Mouse (Mus musculus): ENCODE measurements at regions not wholly inside any gene's neighbourhood (a gene's known extent, or its start where the extent isn't known, plus 50 kb on each side); places are given as distances from the start of the nearest gene placed in this dataset.

DNA sequence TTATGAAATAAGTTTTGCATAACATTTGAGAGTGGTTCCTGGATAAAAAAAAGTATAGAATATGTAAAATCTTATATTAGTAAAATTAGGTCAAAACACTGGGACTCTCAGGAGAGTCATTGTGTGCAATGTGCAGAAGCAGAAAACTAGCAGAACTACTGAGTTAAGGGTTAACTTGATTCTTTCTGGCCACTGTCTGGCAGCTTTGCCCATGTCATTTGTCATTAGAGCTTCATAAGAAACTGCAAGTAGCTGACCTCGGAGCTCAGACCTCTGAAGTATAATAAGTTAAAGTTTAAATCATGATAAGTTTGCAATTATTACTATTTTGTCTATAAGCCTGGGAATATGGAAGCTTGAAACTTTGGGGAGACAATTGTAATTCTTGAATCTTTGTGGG is 271.3 kb downstream of the Wdr11 start:
- Histone ChIP-seq H3K27me3 (ENCODE audit: control insufficient read depth, insufficient read depth, low read length) (no peaks in the 10 kb centered on the region), H3K4me3 (ENCODE audit: low read depth, low read length) (no peak overlapping the region), H3K36me3 (ENCODE audit: control insufficient read depth, insufficient read depth, low read length) (no peaks in the 10 kb centered on the region), H3K9me3 (ENCODE audit: control insufficient read depth, low read length) (no peaks in the 10 kb centered on the region), H3K27ac (ENCODE audit: low read depth, low read length) (no peak overlapping the region), H3K4me1 (ENCODE audit: control insufficient read depth, insufficient read depth, low read length) (no peaks in the 10 kb centered on the region), H3K4me2 (ENCODE audit: low read depth) (no peak overlapping the region), H3K9ac (ENCODE audit: low read length) (no peak overlapping the region)
- DNase-seq (ENCODE audit: low spot score) = no peak
- 44% methylated on average over 1 of the region's 1 CpGs for WGBS
- no peak for ATAC-seq (ENCODE audit: insufficient read depth, low FRiP score, low TSS enrichment)

DNA sequence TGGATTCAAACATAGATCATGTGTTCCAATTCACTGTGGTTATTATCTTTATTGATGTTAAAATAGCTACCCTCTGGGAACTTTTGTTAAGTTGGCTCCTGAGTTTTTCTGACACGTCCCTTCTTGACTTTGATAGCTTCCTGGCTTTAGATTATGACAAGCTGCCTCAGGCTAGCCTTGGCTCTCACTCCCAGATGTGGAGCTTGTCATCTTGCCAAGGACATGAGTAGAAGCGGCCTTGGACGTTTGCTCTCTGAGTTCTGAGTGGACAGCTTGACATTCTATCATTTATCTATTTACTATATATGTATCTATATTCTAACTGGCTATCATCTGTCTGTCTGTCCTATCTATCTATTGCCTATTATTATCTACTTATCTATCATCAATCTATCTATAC is 273.9 kb downstream of the Wdr11 start:
- Histone ChIP-seq H3K27ac (ENCODE audit: low read depth, low read length) (no peak overlapping the region), H3K4me2 (ENCODE audit: low read depth) (no peak overlapping the region), H3K4me1 (ENCODE audit: control insufficient read depth, insufficient read depth, low read length) (no peaks in the 10 kb centered on the region), H3K36me3 (ENCODE audit: control insufficient read depth, insufficient read depth, low read length) (no peaks in the 10 kb centered on the region), H3K4me3 (ENCODE audit: low read depth, low read length) (no peak overlapping the region), H3K9ac (ENCODE audit: low read length) (no peak overlapping the region), H3K27me3 (ENCODE audit: control insufficient read depth, insufficient read depth, low read length) (no peaks in the 10 kb centered on the region), H3K9me3 (ENCODE audit: control insufficient read depth, low read length) (no peaks in the 10 kb centered on the region)
- 84% methylated on average over 3 of the region's 3 CpGs for WGBS
- no peak for DNase-seq (ENCODE audit: low spot score)
- no peak for ATAC-seq (ENCODE audit: insufficient read depth, low FRiP score, low TSS enrichment)

DNA sequence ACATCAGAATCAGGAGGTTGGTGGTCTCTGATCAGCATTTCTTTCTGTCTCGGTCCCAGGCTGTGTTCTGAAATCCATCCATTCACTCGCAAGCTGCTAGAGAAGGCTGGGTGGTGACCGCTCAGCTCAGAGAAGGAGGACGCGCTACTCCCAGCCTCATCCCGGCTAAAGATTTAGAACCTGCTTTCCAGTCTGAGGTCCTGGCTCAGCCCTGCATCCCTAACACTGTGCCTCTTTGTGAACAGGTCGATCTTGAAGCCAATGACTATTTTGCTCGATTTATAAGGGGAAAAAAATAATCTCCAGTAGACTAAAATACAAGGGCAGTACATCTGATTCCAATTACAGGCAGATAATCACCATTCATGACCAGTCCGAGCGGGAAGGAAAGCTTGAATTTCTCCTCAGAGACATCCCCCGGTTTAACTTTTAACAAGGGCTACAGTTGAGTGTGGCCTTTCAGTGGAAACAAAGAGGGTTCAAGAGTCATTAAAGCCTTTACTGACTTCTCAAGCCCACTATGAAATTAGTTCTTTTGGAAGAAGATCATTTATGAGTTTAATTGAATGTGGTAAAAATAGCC is 280.6 kb downstream of the Wdr11 start:
- no peak for DNase-seq (ENCODE audit: low spot score)

DNA sequence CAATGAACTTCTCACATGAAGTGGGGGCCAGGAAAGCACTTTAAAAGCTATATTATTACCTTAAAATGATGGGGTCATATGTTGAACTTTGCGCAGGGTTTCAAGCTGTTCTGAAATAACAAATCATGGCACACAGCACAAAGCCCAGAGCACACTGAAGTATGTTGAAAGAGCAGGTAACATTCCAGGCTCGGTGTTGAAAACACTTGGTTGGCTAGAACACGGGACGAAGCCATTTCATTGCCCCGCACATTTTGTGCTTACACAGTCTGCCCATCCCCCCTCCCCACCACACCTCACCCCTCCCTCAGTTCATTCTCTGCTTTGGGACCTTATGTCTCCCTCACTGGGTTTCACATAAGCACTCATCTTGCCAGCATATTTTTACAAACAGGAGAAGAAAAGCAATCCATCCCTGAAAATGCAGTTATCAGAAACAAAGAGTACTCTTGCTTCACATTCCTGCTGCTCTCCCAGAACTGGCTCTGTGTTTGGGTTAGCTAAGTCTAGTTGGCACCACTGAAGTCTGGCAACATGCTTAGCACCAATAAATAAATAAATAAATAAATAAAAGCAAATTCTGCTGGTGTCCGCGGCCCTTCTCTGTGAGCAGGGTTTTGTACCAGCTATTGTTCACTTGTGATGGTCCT is 284.7 kb downstream of the Wdr11 start:
- no peak overlapping the region for H3K4me3 ChIP-seq (ENCODE audit: low read depth, low read length)
- no peaks in the 10 kb centered on the region for H3K4me1 ChIP-seq (ENCODE audit: control insufficient read depth, insufficient read depth, low read length)
- DNase-seq (ENCODE audit: low spot score) (no peak), ATAC-seq (ENCODE audit: insufficient read depth, low FRiP score, low TSS enrichment) (no peak)
- H3K27ac ChIP-seq (ENCODE audit: low read depth, low read length) = no peak overlapping the region
- H3K9me3 ChIP-seq (ENCODE audit: control insufficient read depth, low read length) = no peaks in the 10 kb centered on the region
- no peak overlapping the region for H3K4me2 ChIP-seq (ENCODE audit: low read depth)
- H3K36me3 ChIP-seq (ENCODE audit: control insufficient read depth, insufficient read depth, low read length) = no peaks in the 10 kb centered on the region
- WGBS = 77% methylated on average over 7 of the region's 7 CpGs
- H3K27me3 ChIP-seq (ENCODE audit: control insufficient read depth, insufficient read depth, low read length) = no peaks in the 10 kb centered on the region
- no peak overlapping the region for H3K9ac ChIP-seq (ENCODE audit: low read length)

More for the DNA sequence above, 280.6 kb downstream of the Wdr11 start:
- H3K27ac ChIP-seq (ENCODE audit: low read depth, low read length) = no peak overlapping the region
- H3K27me3 ChIP-seq (ENCODE audit: control insufficient read depth, insufficient read depth, low read length) = no peaks in the 10 kb centered on the region
- H3K36me3 ChIP-seq (ENCODE audit: control insufficient read depth, insufficient read depth, low read length) = no peaks in the 10 kb centered on the region
- no peak overlapping the region for H3K9ac ChIP-seq (ENCODE audit: low read length)
- no peak for ATAC-seq (ENCODE audit: insufficient read depth, low FRiP score, low TSS enrichment)
- no peaks in the 10 kb centered on the region for H3K4me1 ChIP-seq (ENCODE audit: control insufficient read depth, insufficient read depth, low read length)
- no peaks in the 10 kb centered on the region for H3K9me3 ChIP-seq (ENCODE audit: control insufficient read depth, low read length)
- no peak overlapping the region for H3K4me2 ChIP-seq (ENCODE audit: low read depth)
- WGBS = 62% methylated on average over 11 of the region's 11 CpGs
- no peak overlapping the region for H3K4me3 ChIP-seq (ENCODE audit: low read depth, low read length)

DNA sequence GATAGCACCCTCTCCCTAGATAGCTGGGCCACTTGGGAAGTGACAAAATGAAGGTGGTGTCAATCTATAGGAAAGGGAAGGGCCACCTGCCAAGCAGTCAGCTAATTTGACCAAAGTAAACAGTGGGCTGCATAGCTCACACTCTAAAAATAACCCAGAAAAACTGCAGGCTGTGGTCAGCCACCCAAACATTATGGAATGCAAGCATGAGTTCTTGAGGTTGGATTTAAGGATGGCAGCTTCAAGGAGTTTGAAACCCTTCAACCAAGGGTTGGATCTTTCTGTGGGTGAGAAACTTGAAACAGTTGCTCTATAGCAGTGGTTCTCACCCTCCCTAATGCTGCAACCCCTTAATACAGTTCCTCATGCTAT is 285.2 kb downstream of the Wdr11 start:
- no peaks in the 10 kb centered on the region for H3K4me1 ChIP-seq (ENCODE audit: control insufficient read depth, insufficient read depth, low read length)
- no peaks in the 10 kb centered on the region for H3K27me3 ChIP-seq (ENCODE audit: control insufficient read depth, insufficient read depth, low read length)
- no peak overlapping the region for H3K27ac ChIP-seq (ENCODE audit: low read depth, low read length)
- H3K36me3 ChIP-seq (ENCODE audit: control insufficient read depth, insufficient read depth, low read length) = no peaks in the 10 kb centered on the region
- ATAC-seq (ENCODE audit: insufficient read depth, low FRiP score, low TSS enrichment) (no peak), DNase-seq (ENCODE audit: low spot score) (no peak)
- H3K4me2 ChIP-seq (ENCODE audit: low read depth) = no peak overlapping the region
- no peak overlapping the region for H3K9ac ChIP-seq (ENCODE audit: low read length)
- no peaks in the 10 kb centered on the region for H3K9me3 ChIP-seq (ENCODE audit: control insufficient read depth, low read length)
- H3K4me3 ChIP-seq (ENCODE audit: low read depth, low read length) = no peak overlapping the region

DNA sequence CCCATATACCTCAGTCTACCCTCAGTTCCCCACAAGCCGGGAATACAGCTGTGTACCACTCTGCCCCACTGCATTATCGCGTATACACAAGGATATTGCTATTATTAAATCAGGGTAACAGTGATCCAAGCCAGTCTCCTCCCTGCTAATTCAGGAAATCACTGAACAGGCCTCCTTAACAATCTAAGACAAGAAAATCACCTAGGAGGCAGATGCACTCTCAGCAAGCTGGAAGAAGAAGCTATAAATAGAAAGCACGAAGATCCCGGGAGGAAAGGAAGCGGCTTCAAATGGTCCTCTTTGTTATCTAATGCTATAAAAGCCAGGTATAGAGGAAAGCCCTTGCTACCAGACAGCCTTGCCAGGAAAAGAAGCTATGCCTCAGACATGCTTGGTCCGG is 304.6 kb downstream of the Wdr11 start:
- no peak for ATAC-seq (ENCODE audit: insufficient read depth, low FRiP score, low TSS enrichment)
- Histone ChIP-seq H3K9me3 (ENCODE audit: control insufficient read depth, low read length) (no peaks in the 10 kb centered on the region), H3K36me3 (ENCODE audit: control insufficient read depth, insufficient read depth, low read length) (no peaks in the 10 kb centered on the region), H3K9ac (ENCODE audit: low read length) (no peak overlapping the region), H3K4me1 (ENCODE audit: control insufficient read depth, insufficient read depth, low read length) (no peaks in the 10 kb centered on the region), H3K4me3 (ENCODE audit: low read depth, low read length) (no peak overlapping the region), H3K27me3 (ENCODE audit: control insufficient read depth, insufficient read depth, low read length) (no peaks in the 10 kb centered on the region), H3K4me2 (ENCODE audit: low read depth) (no peak overlapping the region), H3K27ac (ENCODE audit: low read depth, low read length) (no peak overlapping the region)
- 82% methylated on average over 7 of the region's 7 CpGs for WGBS
- no peak for DNase-seq (ENCODE audit: low spot score)

DNA sequence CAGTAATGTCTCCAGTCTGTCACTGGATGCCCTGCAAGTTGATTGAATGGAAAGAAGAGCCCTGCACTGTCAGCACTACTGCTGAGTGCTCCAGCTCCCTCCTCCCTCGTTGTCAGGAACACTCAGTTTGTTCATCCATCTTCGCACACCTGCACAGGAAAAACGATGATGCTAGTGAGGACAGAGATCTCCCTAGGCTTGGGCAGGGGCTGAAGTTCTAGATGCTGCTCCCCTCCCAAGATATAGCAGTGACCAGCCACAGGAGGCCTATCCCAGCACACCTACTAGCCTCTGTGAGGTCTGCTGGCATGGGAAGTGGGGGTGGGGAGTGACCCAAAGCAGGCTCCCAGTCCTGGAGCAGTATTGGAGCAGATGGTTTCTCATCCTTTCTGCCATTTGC is 305.8 kb downstream of the Wdr11 start:
- ATAC-seq (ENCODE audit: insufficient read depth, low FRiP score, low TSS enrichment) (no peak), DNase-seq (ENCODE audit: low spot score) (no peak)
- Histone ChIP-seq H3K36me3 (ENCODE audit: control insufficient read depth, insufficient read depth, low read length) (no peaks in the 10 kb centered on the region), H3K4me1 (ENCODE audit: control insufficient read depth, insufficient read depth, low read length) (no peaks in the 10 kb centered on the region), H3K4me2 (ENCODE audit: low read depth) (no peak overlapping the region), H3K9me3 (ENCODE audit: control insufficient read depth, low read length) (no peaks in the 10 kb centered on the region), H3K9ac (ENCODE audit: low read length) (no peak overlapping the region), H3K27me3 (ENCODE audit: control insufficient read depth, insufficient read depth, low read length) (no peaks in the 10 kb centered on the region), H3K27ac (ENCODE audit: low read depth, low read length) (no peak overlapping the region), H3K4me3 (ENCODE audit: low read depth, low read length) (no peak overlapping the region)
- WGBS = 84% methylated on average over 3 of the region's 3 CpGs

DNA sequence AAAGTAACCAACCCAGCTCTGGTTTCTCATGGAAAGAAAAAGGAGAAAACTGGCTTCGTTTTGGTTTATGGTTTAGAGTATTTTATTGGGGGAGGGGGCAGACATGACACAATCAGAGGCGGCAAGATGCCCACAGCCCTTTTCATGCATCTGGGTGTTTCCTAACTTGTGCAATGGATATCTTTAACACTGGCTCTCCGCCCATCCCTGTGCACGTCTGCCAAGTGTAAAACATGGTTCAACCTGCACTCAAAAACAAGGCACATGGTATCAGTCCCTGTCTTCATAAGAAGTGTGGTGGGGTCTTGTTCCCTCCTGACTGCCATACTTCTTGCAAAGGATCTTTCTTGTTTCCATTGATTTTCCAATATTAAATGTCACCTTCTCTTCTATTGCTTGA is 310.6 kb downstream of the Wdr11 start:
- Histone ChIP-seq H3K4me3 (ENCODE audit: low read depth, low read length) (no peak overlapping the region), H3K9me3 (ENCODE audit: control insufficient read depth, low read length) (no peaks in the 10 kb centered on the region), H3K9ac (ENCODE audit: low read length) (no peak overlapping the region), H3K36me3 (ENCODE audit: control insufficient read depth, insufficient read depth, low read length) (no peaks in the 10 kb centered on the region), H3K27me3 (ENCODE audit: control insufficient read depth, insufficient read depth, low read length) (no peaks in the 10 kb centered on the region), H3K4me1 (ENCODE audit: control insufficient read depth, insufficient read depth, low read length) (no peaks in the 10 kb centered on the region), H3K27ac (ENCODE audit: low read depth, low read length) (no peak overlapping the region), H3K4me2 (ENCODE audit: low read depth) (no peak overlapping the region)
- 83% methylated on average over 4 of the region's 4 CpGs for WGBS
- DNase-seq (ENCODE audit: low spot score) (no peak), ATAC-seq (ENCODE audit: insufficient read depth, low FRiP score, low TSS enrichment) (no peak)

DNA sequence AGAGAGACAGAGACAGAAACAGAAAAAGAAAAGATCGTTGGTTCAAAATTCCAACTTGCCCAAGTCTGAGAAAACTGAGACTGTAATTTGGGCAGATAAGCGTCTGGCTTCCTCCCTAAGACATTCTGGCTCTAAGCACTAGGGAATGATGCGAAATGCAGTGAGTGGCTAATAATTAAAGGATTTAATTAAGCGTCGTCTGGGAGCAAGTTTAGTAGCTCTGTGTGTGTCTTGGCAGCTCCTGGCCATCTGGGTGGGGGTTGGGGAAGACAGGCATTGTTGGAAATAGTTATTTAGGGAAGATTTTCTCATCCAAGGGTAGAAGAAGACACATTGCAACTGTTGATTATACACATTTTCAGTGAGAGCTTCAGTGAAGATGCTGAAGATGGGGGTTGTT is 311.5 kb downstream of the Wdr11 start:
- Histone ChIP-seq H3K4me1 (ENCODE audit: control insufficient read depth, insufficient read depth, low read length) (no peaks in the 10 kb centered on the region), H3K4me2 (ENCODE audit: low read depth) (no peak overlapping the region), H3K27me3 (ENCODE audit: control insufficient read depth, insufficient read depth, low read length) (no peaks in the 10 kb centered on the region), H3K9ac (ENCODE audit: low read length) (no peak overlapping the region), H3K27ac (ENCODE audit: low read depth, low read length) (no peak overlapping the region), H3K9me3 (ENCODE audit: control insufficient read depth, low read length) (no peaks in the 10 kb centered on the region), H3K36me3 (ENCODE audit: control insufficient read depth, insufficient read depth, low read length) (no peaks in the 10 kb centered on the region), H3K4me3 (ENCODE audit: low read depth, low read length) (no peak overlapping the region)
- DNase-seq (ENCODE audit: low spot score) = no peak
- WGBS = 74% methylated on average over 5 of the region's 5 CpGs
- ATAC-seq (ENCODE audit: insufficient read depth, low FRiP score, low TSS enrichment) = no peak
